Mouse (Mus musculus) MEL (cell line): Measurements from ENCODE around the gene Megf6. TPM values are rescaled to one million over a fixed set of nuclear protein-coding genes. Genes with fewer than 3 reads are reported as not detected.

ENCODE experiments used
- DNase-seq: peaks from one replicate; pipeline ENCODE4 v3.0.0; 2011; ENCODE audit warnings: low read depth, low spot score
- H3K27ac ChIP-seq: 2 replicates; pipeline ENCODE4 v1.5.1; 2012; ENCODE audit warnings: low read depth, mild to moderate bottlenecking, control low read depth, low read length, moderate library complexity; ENCODE audit not compliant: control insufficient read depth
- H3K27me3 ChIP-seq, 2 experiments: fragments of 150-350 bp in 1 of 2; sonication (generic) in 1 of 2; 2 replicates each; pipeline ENCODE4 v1.6.1; 2012; ENCODE audit warnings: low read length in 2 of 2, mild to moderate bottlenecking in 2 of 2, improper control_type of control experiment in 1 of 2, moderate library complexity in 1 of 2; ENCODE audit not compliant: insufficient read depth in 2 of 2, control insufficient read depth in 1 of 2
- H3K36me3 ChIP-seq, 2 experiments: 2 replicates each; pipeline ENCODE4 v1.6.1; 2012 to 2014; ENCODE audit warnings: low read length in 2 of 2, improper control_type of control experiment in 1 of 2, inconsistent platforms in 1 of 2, mild to moderate bottlenecking in 1 of 2; ENCODE audit not compliant: insufficient read depth in 2 of 2, control insufficient read depth in 1 of 2
- H3K4me1 ChIP-seq, 2 experiments: fragments of 150-350 bp in 1 of 2; sonication (generic) in 1 of 2; 2 replicates each; pipeline ENCODE4 v1.6.1; 2012; ENCODE audit warnings: low read length in 2 of 2, improper control_type of control experiment in 1 of 2, mild to moderate bottlenecking in 1 of 2; ENCODE audit not compliant: insufficient read depth in 2 of 2, control insufficient read depth in 1 of 2
- H3K4me3 ChIP-seq, 2 experiments: fragments of 150-350 bp in 1 of 2; sonication (generic) in 1 of 2; 2 replicates each; pipeline ENCODE4 v1.5.1; 2012; ENCODE audit warnings: low read depth in 2 of 2, low read length in 2 of 2, mild to moderate bottlenecking in 2 of 2, moderate library complexity in 2 of 2, control low read depth in 1 of 2, improper control_type of control experiment in 1 of 2; ENCODE audit not compliant: control insufficient read depth in 1 of 2, insufficient read depth in 1 of 2
- H3K79me2 ChIP-seq: 2 replicates; pipeline ENCODE4 v1.6.1; 2012; ENCODE audit warnings: mild to moderate bottlenecking, low read length, moderate library complexity; ENCODE audit not compliant: control insufficient read depth, poor library complexity, insufficient read depth
- H3K9ac ChIP-seq: 2 replicates; pipeline ENCODE4 v1.6.1; 2012; ENCODE audit warnings: low read depth, mild to moderate bottlenecking, control low read depth, low read length, moderate library complexity; ENCODE audit not compliant: control insufficient read depth, poor library complexity, severe bottlenecking
- H3K9me3 ChIP-seq: fragments of 150-350 bp; sonication (generic); replicated peaks from 2 replicates; pipeline ENCODE4 v1.6.1; 2012; ENCODE audit warnings: mild to moderate bottlenecking, low read length, improper control_type of control experiment, moderate library complexity; ENCODE audit not compliant: insufficient read depth
- BHLHE40 ChIP-seq: IDR thresholded peaks from 2 replicates; pipeline ENCODE4 v1.6.1; 2012; ENCODE audit warnings: low read depth, mild to moderate bottlenecking, inconsistent platforms, low read length, improper control_type of control experiment, borderline replicate concordance
- CHD2 ChIP-seq: IDR thresholded peaks from 2 replicates; pipeline ENCODE4 v1.6.1; 2011; ENCODE audit warnings: low read length, improper control_type of control experiment
- CTCF ChIP-seq, 3 experiments: IDR thresholded peaks in 2 of 3; conservative IDR thresholded peaks in 1 of 3; 2 replicates each; pipeline ENCODE4 v1.5.1; 2011 to 2012; ENCODE audit warnings: low read length in 3 of 3, low read depth in 2 of 3, mild to moderate bottlenecking in 2 of 3, improper control_type of control experiment in 1 of 3, inconsistent platforms in 1 of 3, mixed read lengths in 1 of 3, moderate library complexity in 1 of 3; ENCODE audit not compliant: control insufficient read depth in 1 of 3, insufficient read depth in 1 of 3, poor library complexity in 1 of 3, severe bottlenecking in 1 of 3
- ELF1 ChIP-seq: IDR thresholded peaks from 2 replicates; pipeline ENCODE4 v1.6.1; 2014; ENCODE audit warnings: low read depth, mild to moderate bottlenecking, inconsistent platforms, low read length, improper control_type of control experiment, moderate library complexity
- JUND ChIP-seq: IDR thresholded peaks from 2 replicates; pipeline ENCODE4 v1.6.1; 2011; ENCODE audit warnings: low read depth, mild to moderate bottlenecking, improper control_type of control experiment, low read length
- KAT2A ChIP-seq: conservative IDR thresholded peaks from 2 replicates; pipeline ENCODE4 v1.6.1; 2012; ENCODE audit warnings: low read depth, low read length, improper control_type of control experiment, inconsistent platforms
- MAZ ChIP-seq: IDR thresholded peaks from 2 replicates; pipeline ENCODE4 v1.6.1; 2012; ENCODE audit warnings: low read depth, mild to moderate bottlenecking, inconsistent platforms, low read length, improper control_type of control experiment
- NELFE ChIP-seq: IDR thresholded peaks from 2 replicates; pipeline ENCODE4 v1.6.1; 2011; ENCODE audit warnings: low read depth, low read length, improper control_type of control experiment
- NRF1 ChIP-seq: IDR thresholded peaks from 2 replicates; pipeline ENCODE4 v1.6.1; 2014; ENCODE audit warnings: low read depth, mild to moderate bottlenecking, inconsistent platforms, low read length, improper control_type of control experiment, moderate library complexity; ENCODE audit not compliant: poor library complexity, insufficient read depth, severe bottlenecking
- POLR2A ChIP-seq, 2 experiments: IDR thresholded peaks; 2 replicates each; pipeline ENCODE4 v1.6.1; 2011 to 2012; ENCODE audit warnings: low read length in 2 of 2, mild to moderate bottlenecking in 2 of 2, control low read depth in 1 of 2, improper control_type of control experiment in 1 of 2, low read depth in 1 of 2, moderate library complexity in 1 of 2; ENCODE audit not compliant: control insufficient read depth in 1 of 2, insufficient read depth in 1 of 2, poor library complexity in 1 of 2
- POLR2AphosphoS2 ChIP-seq: IDR thresholded peaks from 2 replicates; pipeline ENCODE4 v1.6.1; 2011; ENCODE audit warnings: low read length, improper control_type of control experiment
- RAD21 ChIP-seq: IDR thresholded peaks from 2 replicates; pipeline ENCODE4 v1.6.1; 2011; ENCODE audit warnings: mild to moderate bottlenecking, low read depth, low read length, improper control_type of control experiment
- RCOR1 ChIP-seq: IDR thresholded peaks from 2 replicates; pipeline ENCODE4 v1.6.1; 2012; ENCODE audit warnings: low read depth, mild to moderate bottlenecking, inconsistent platforms, low read length, improper control_type of control experiment
- TCF12 ChIP-seq: IDR thresholded peaks from 2 replicates; pipeline ENCODE4 v1.6.1; 2014; ENCODE audit warnings: low read depth, mild to moderate bottlenecking, inconsistent platforms, low read length, improper control_type of control experiment, moderate library complexity
- USF1 ChIP-seq: IDR thresholded peaks from 2 replicates; pipeline ENCODE4 v1.6.1; 2014; ENCODE audit warnings: low read depth, mild to moderate bottlenecking, inconsistent platforms, low read length, improper control_type of control experiment, moderate library complexity
- ZKSCAN1 ChIP-seq: IDR thresholded peaks from 2 replicates; pipeline ENCODE4 v1.6.1; 2012; ENCODE audit warnings: low read depth, mild to moderate bottlenecking, inconsistent platforms, low read length, improper control_type of control experiment, moderate library complexity
- ZNF384 ChIP-seq: IDR thresholded peaks from 2 replicates; pipeline ENCODE4 v1.6.1; 2012; ENCODE audit warnings: low read depth, mild to moderate bottlenecking, inconsistent platforms, low read length, improper control_type of control experiment
- polyA plus RNA-seq, 2 experiments: library from polyadenylated mRNA; stranded (reverse) in 1 of 2; unstranded in 1 of 2; fragments of >175 nt in 1 of 2; fragments of >200 nt in 1 of 2; gene quantifications; 2 replicates each; pipeline versions ENCODE4 v1.2.1 to v1.2.4; 2012; ENCODE audit warnings: low replicate concordance in 2 of 2, low read depth in 1 of 2; ENCODE audit not compliant: insufficient read length in 2 of 2, insufficient read depth in 1 of 2, missing spikeins in 1 of 2
- total RNA-seq: library from RNA; depleted of rRNA; stranded (reverse); fragments of 300-350 nt; gene quantifications from 2 replicates; pipeline ENCODE4 v1.2.3, GENCODE M21; 2012

The Megf6 gene
- total and polyA plus RNA-seq, 3 experiments, result 0.07 to 0.12 TPM; not detected in 1

DNA sequence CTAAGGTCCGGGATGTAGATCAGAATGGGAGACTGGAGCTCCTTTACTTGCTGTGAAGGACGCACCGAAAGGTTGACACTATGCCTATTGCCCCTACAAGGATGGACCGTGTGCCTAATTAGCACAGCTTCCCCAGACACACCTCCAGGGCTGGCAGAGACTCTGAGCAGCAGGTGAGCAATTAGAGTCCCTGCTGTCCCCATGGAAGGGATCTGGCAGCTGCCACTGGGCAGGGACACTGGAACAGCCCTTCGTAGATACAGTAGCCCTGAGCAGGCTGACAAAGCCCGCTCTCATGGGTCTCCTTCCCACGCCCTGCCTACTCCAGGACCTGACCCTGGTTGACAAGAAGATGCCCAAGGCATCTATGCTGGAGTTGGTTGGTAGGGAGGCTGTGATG lies 48.2 kb upstream of the Megf6 start:
- Histone ChIP-seq H3K4me1 (no peaks in the 10 kb centered on the region), H3K4me3 (no peak overlapping the region), H3K27me3 (no peaks in the 10 kb centered on the region), H3K9me3 (no peaks in the 10 kb centered on the region)
- no peak for DNase-seq
- TF ChIP-seq NRF1 (no peak), ZKSCAN1 (no peak), ZNF384 (no peak), POLR2AphosphoS2 (no peak), POLR2A (IDR thresholded peaks at IDR 0.05; ENCODE audit: control insufficient read depth in 1 of 2, insufficient read depth in 1 of 2, low read depth in 1 of 2, low read length in 2 of 2, poor library complexity in 1 of 2) (no peak), BHLHE40 (no peak), CHD2 (no peak)
- TF ChIP-seq, all 39 proteins: peak for 0
- no peaks in the 10 kb centered on the region for H3K36me3 ChIP-seq
- no peak overlapping the region for H3K9ac ChIP-seq
- no peaks in the 10 kb centered on the region for H3K79me2 ChIP-seq
- H3K27ac ChIP-seq, result no peak overlapping the region

- DNase-seq, result no peak
- Histone ChIP-seq H3K36me3 (no peaks in the 10 kb centered on the region), H3K4me1 (no peaks in the 10 kb centered on the region), H3K27ac (no peak overlapping the region), H3K9ac (no peak overlapping the region), H3K4me3 (no peak overlapping the region), H3K9me3 (no peaks in the 10 kb centered on the region)
- TF ChIP-seq TCF12 (no peak), JUND (no peak), CTCF (IDR thresholded peaks at IDR 0.05 in 2 of 3, conservative IDR thresholded peaks at IDR 0.05 in 1 of 3; ENCODE audit: control insufficient read depth in 1 of 3, insufficient read depth in 1 of 3, low read depth in 2 of 3, low read length in 3 of 3, poor library complexity in 1 of 3, severe bottlenecking in 1 of 3) (no peak), ELF1 (no peak), RCOR1 (no peak), USF1 (no peak), MAZ (no peak), RAD21 (no peak)
- TF ChIP-seq, all 39 proteins: peak for 0
- Histone ChIP-seq H3K27me3 (no peaks in the 10 kb centered on the region), H3K79me2 (no peaks in the 10 kb centered on the region)
Observed at GRCm38 (mm10) chr4:154123553-154123952, 47.0 kb upstream of the Megf6 start.

DNA sequence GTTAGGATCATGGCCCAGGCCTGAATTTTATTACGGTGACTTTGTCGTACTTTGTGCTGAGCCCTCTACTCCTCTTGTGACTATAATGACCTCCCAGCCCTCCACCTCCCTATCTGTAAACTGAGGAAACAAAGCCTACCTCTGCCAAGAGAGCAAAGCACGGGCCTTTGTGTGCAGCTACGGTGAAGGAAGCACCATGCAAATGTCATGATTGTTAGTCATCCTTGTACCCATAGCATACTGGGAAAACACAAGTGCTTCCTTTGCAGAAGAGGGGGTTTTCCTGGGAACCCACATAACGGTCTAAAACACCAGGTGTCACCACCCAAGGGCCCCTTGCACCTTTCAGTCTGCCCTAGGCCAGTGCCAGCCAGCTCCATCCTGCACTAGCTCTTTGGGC lies 45.3 kb upstream of the Megf6 start:
- DNase-seq, result no peak
- Histone ChIP-seq H3K27ac (no peak overlapping the region), H3K79me2 (no peaks in the 10 kb centered on the region), H3K36me3 (no peaks in the 10 kb centered on the region), H3K27me3 (no peaks in the 10 kb centered on the region), H3K4me3 (no peak overlapping the region), H3K9me3 (no peaks in the 10 kb centered on the region), H3K4me1 (no peaks in the 10 kb centered on the region), H3K9ac (no peak overlapping the region)
- TF ChIP-seq CTCF (IDR thresholded peaks at IDR 0.05 in 2 of 3, conservative IDR thresholded peaks at IDR 0.05 in 1 of 3; ENCODE audit: control insufficient read depth in 1 of 3, insufficient read depth in 1 of 3, low read depth in 2 of 3, low read length in 3 of 3, poor library complexity in 1 of 3, severe bottlenecking in 1 of 3) (no peak), JUND (no peak), NELFE (no peak), ELF1 (no peak), KAT2A (no peak)
